Mouse (Mus musculus) embryonic facial prominence, embryonic 12.5 days (tissue): ENCODE data around the gene Brinp2. TPM values are rescaled to one million over a fixed set of nuclear protein-coding genes. Genes with fewer than 3 reads are reported as not detected.

ENCODE experiments used
- ATAC-seq: fragments of 200-750 bp; cut with Nextera tagmentation; 2 replicates; pipeline ENCODE4 v1.8.0; 2017; ENCODE audit not compliant: insufficient number of reproducible peaks, insufficient read depth, low FRiP score, low TSS enrichment
- H3K27ac ChIP-seq: fragments of 300-500 bp; sonication (generic); 2 replicates; pipeline ENCODE4 v1.5.1; 2016; ENCODE audit warnings: mild to moderate bottlenecking
- H3K27me3 ChIP-seq: fragments of 300-500 bp; sonication (generic); 2 replicates; pipeline ENCODE4 v1.6.1; 2016; ENCODE audit warnings: mild to moderate bottlenecking, moderate library complexity
- H3K36me3 ChIP-seq: fragments of 300-500 bp; sonication (generic); 2 replicates; pipeline ENCODE4 v1.6.1; 2016; ENCODE audit warnings: mild to moderate bottlenecking
- H3K4me1 ChIP-seq: fragments of 300-500 bp; sonication (generic); 2 replicates; pipeline ENCODE4 v1.6.1; 2016
- H3K4me2 ChIP-seq: fragments of 300-500 bp; sonication (generic); replicated peaks from 2 replicates; pipeline ENCODE4 v1.6.1; 2016; ENCODE audit warnings: mild to moderate bottlenecking, moderate library complexity
- H3K4me3 ChIP-seq: fragments of 300-500 bp; sonication (generic); 2 replicates; pipeline ENCODE4 v1.5.1; 2016; ENCODE audit warnings: mild to moderate bottlenecking
- H3K9ac ChIP-seq: fragments of 300-500 bp; sonication (generic); 2 replicates; pipeline ENCODE4 v1.6.1; 2016; ENCODE audit warnings: mild to moderate bottlenecking, moderate library complexity
- H3K9me3 ChIP-seq: fragments of 300-500 bp; sonication (generic); 2 replicates; pipeline ENCODE4 v1.6.1; 2016; ENCODE audit warnings: mild to moderate bottlenecking, moderate library complexity
- WGBS: fragments of 180-500 bp; shearing (Covaris S2); methylation state at CpG from one replicate; pipeline ENCODE4 v1.1.7; 2016; 5-methylcytosine and 5-hydroxymethylcytosine counted together
- polyA plus RNA-seq: library from polyadenylated mRNA; unstranded; fragments of >200 nt; fragmentation: Nextera tagmentation; extraction: Ambion mirVana; gene quantifications from 2 replicates; pipeline ENCODE4 v1.2.1, GENCODE M21; 2016

The Brinp2 gene
- polyA plus RNA-seq, 1 experiment from 2014 or later = 1.1 TPM

- 81% methylated on average over 8 of the region's 8 CpGs for WGBS
- no peak overlapping the region for H3K4me3 ChIP-seq
- H3K4me1 ChIP-seq = no peaks in the 10 kb centered on the region
- no peak for ATAC-seq
- no peak overlapping the region for H3K4me2 ChIP-seq
- H3K9me3 ChIP-seq = no peaks in the 10 kb centered on the region
- H3K36me3 ChIP-seq = no peaks in the 10 kb centered on the region
- no peaks in the 10 kb centered on the region for H3K27me3 ChIP-seq
- no peak overlapping the region for H3K27ac ChIP-seq
- H3K9ac ChIP-seq = no peak overlapping the region
Observed at GRCm38 (mm10) chr1:158245486-158245885, 110.6 kb downstream of the Brinp2 start.

GRCm38 (mm10) chr1:158244016-158244415 lies 112.1 kb downstream of the Brinp2 start:
- H3K27me3 ChIP-seq = no peaks in the 10 kb centered on the region
- no peaks in the 10 kb centered on the region for H3K9me3 ChIP-seq
- H3K4me2 ChIP-seq = no peak overlapping the region
- no peak overlapping the region for H3K9ac ChIP-seq
- no peak overlapping the region for H3K4me3 ChIP-seq
- no peaks in the 10 kb centered on the region for H3K4me1 ChIP-seq
- no peak overlapping the region for H3K27ac ChIP-seq
- H3K36me3 ChIP-seq = no peaks in the 10 kb centered on the region
- no peak for ATAC-seq
- WGBS = 92% methylated on average over 3 of the region's 3 CpGs

- Histone ChIP-seq H3K27ac (no peak overlapping the region), H3K4me1 (no peaks in the 10 kb centered on the region), H3K9ac (no peak overlapping the region), H3K27me3 (no peaks in the 10 kb centered on the region), H3K4me3 (no peak overlapping the region), H3K36me3 (no peaks in the 10 kb centered on the region), H3K9me3 (no peaks in the 10 kb centered on the region), H3K4me2 (no peak overlapping the region)
- 87% methylated on average over 2 of the region's 2 CpGs for WGBS
- ATAC-seq = no peak
Observed at GRCm38 (mm10) chr1:158241848-158242556, 114.1 kb downstream of the Brinp2 start.

DNA sequence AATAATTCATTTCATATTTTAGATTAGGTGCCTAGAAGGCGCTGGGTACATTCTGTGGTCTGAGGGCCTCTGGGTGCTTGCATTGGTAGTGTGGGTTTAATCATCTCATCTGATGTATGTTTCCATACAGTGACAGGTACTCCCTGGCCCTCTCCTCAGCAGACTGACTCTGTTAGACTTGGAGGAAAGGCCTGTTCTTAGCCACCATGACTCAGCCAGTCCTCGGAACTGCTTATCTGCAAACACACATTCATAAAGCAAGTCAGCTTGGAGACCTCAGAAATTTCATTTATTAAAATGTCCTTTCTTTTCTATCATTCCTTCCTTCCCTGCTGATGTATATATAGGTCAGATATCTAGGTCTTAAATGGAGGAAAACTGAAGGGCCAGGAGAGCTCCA lies 116.3 kb downstream of the Brinp2 start:
- H3K36me3 ChIP-seq = no peaks in the 10 kb centered on the region
- 84% methylated on average over 2 of the region's 2 CpGs for WGBS
- H3K4me3 ChIP-seq = no peak overlapping the region
- no peaks in the 10 kb centered on the region for H3K9me3 ChIP-seq
- no peak overlapping the region for H3K4me2 ChIP-seq
- ATAC-seq = no peak
- H3K27ac ChIP-seq = no peak overlapping the region
- H3K9ac ChIP-seq = no peak overlapping the region
- no peaks in the 10 kb centered on the region for H3K4me1 ChIP-seq
- H3K27me3 ChIP-seq = no peaks in the 10 kb centered on the region

DNA sequence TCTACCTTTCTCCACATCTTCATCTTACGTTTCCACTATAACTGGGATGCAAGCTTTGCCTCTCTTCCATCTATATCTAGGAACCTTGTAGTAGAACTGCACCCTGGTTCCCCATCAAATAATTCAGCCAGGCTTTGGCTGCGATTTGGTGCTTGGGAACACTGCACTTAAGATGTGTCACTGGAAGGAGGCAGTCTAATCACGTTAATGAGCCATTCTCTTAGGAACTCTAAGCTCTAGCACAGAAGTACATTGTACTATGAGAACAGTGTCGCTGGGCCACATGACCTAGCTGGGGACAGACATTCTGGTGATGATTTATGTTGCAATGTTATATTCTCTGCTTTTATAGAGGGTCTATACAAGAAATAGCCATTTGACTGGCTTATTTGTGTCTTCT lies 117.4 kb downstream of the Brinp2 start:
- Histone ChIP-seq H3K4me2 (no peak overlapping the region), H3K27ac (no peak overlapping the region), H3K9ac (no peak overlapping the region), H3K27me3 (no peaks in the 10 kb centered on the region), H3K36me3 (no peaks in the 10 kb centered on the region), H3K4me1 (no peaks in the 10 kb centered on the region), H3K9me3 (no peaks in the 10 kb centered on the region), H3K4me3 (no peak overlapping the region)
- WGBS = 51% methylated on average over 4 of the region's 4 CpGs
- no peak for ATAC-seq

GRCm38 (mm10) chr1:158228687-158229224 lies 127.4 kb downstream of the Brinp2 start:
- Histone ChIP-seq H3K9me3 (no peaks in the 10 kb centered on the region), H3K4me2 (no peak overlapping the region), H3K27me3 (no peaks in the 10 kb centered on the region), H3K4me3 (no peak overlapping the region), H3K36me3 (no peaks in the 10 kb centered on the region), H3K9ac (no peak overlapping the region), H3K4me1 (peaks cover 5% of the 10 kb centered on the region; the same call in 1 of the 2 replicates), H3K27ac (no peak overlapping the region)
- WGBS = 86% methylated on average over 9 of the region's 9 CpGs
- no peak for ATAC-seq

DNA sequence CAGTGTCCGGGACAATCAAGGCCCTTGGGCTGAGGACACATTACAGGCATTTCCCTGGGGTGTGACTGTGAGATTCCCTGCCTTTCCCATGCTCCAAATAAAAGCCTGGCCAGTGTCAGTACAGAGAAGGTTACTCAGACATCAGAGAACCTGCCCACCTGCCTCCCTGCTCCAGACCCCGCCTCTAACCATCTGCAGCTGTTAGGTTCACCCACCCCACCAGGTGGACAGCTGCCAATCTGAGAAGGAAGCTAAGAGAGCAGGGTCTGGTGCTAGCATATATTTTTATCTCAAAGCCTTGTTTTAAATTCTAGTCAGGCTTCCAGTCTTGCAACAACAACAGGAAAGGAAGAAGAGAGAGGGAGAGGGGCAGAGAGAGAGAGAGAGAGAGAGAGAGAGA lies 128.9 kb downstream of the Brinp2 start:
- Histone ChIP-seq H3K9me3 (no peaks in the 10 kb centered on the region), H3K27me3 (no peaks in the 10 kb centered on the region)

DNA sequence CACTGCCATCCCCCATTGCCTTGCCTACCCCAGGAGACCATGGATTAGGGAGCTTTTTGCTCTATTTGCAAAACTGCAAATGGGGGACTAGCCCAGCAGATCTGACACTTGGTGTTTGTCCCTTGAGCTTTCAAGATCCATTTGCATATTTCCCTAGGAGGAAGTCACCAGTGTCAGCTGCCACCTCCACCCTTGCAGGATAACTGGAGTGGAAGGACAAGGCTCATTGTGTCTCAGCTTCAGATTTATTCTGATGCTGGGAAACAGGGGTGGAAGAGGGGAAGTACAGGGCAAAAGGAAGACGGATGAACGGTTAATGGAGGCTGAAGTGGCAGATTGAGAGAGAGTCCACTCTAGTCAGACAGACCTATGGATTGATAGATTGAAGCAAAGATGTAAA lies 129.4 kb downstream of the Brinp2 start:
- H3K27me3 ChIP-seq = no peaks in the 10 kb centered on the region
- no peak overlapping the region for H3K4me2 ChIP-seq
- no peak overlapping the region for H3K4me3 ChIP-seq
- H3K36me3 ChIP-seq = no peaks in the 10 kb centered on the region
- no peak overlapping the region for H3K27ac ChIP-seq
- 68% methylated on average over 2 of the region's 2 CpGs for WGBS
- no peaks in the 10 kb centered on the region for H3K9me3 ChIP-seq
- ATAC-seq = no peak
- no peak overlapping the region for H3K9ac ChIP-seq
- peaks cover 5% of the 10 kb centered on the region; the same call in 1 of the 2 replicates for H3K4me1 ChIP-seq

More for the DNA sequence above, 128.9 kb downstream of the Brinp2 start:
- no peak overlapping the region for H3K9ac ChIP-seq
- no peak overlapping the region for H3K4me2 ChIP-seq
- no peak overlapping the region for H3K27ac ChIP-seq
- peaks cover 5% of the 10 kb centered on the region; the same call in 1 of the 2 replicates for H3K4me1 ChIP-seq
- H3K4me3 ChIP-seq = no peak overlapping the region
- 70% methylated on average over 2 of the region's 2 CpGs for WGBS
- no peaks in the 10 kb centered on the region for H3K36me3 ChIP-seq
- ATAC-seq = no peak

GRCm38 (mm10) chr1:158221048-158221447 lies 135.1 kb downstream of the Brinp2 start:
- Histone ChIP-seq H3K4me3 (no peak overlapping the region), H3K27me3 (no peaks in the 10 kb centered on the region), H3K9me3 (no peaks in the 10 kb centered on the region), H3K4me1 (peaks cover 7% of the 10 kb centered on the region; the same call in 1 of the 2 replicates), H3K9ac (no peak overlapping the region), H3K4me2 (no peak overlapping the region), H3K27ac (no peak overlapping the region), H3K36me3 (no peaks in the 10 kb centered on the region)
- 53% methylated on average over 4 of the region's 4 CpGs for WGBS
- ATAC-seq = no peak

DNA sequence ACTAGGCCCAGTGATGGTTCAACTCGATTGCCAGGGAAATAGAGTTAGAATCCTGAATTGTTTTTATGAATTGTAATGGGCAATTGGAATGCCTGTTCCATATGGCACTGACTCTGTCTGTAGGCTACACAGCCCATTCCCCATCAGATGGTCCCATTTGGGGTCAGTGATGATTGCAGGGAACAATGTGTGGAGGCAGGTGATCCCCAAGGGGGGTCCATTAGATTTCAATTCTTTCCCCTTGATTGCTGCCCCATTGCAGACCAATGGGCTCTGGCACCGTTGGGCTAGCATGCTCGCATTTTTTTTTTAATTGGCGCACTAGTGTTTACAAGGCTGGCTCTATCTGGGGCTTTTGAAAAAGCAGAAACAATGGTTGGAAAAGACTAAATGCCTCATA lies 136.0 kb downstream of the Brinp2 start:
- 84% methylated on average over 4 of the region's 4 CpGs for WGBS
- Histone ChIP-seq H3K4me3 (no peak overlapping the region), H3K4me1 (peaks cover 7% of the 10 kb centered on the region; the same call in 1 of the 2 replicates), H3K27ac (no peak overlapping the region), H3K27me3 (no peaks in the 10 kb centered on the region), H3K36me3 (no peaks in the 10 kb centered on the region), H3K9me3 (no peaks in the 10 kb centered on the region), H3K9ac (no peak overlapping the region), H3K4me2 (no peak overlapping the region)
- no peak for ATAC-seq

- Histone ChIP-seq H3K4me2 (no peak overlapping the region), H3K4me1 (peaks cover 7% of the 10 kb centered on the region; the same call in 1 of the 2 replicates), H3K36me3 (no peaks in the 10 kb centered on the region), H3K27me3 (no peaks in the 10 kb centered on the region), H3K9ac (no peak overlapping the region), H3K27ac (no peak overlapping the region), H3K4me3 (no peak overlapping the region), H3K9me3 (no peaks in the 10 kb centered on the region)
- 75% methylated on average over 1 of the region's 1 CpGs for WGBS
- no peak for ATAC-seq
Observed at GRCm38 (mm10) chr1:158218750-158219149, 137.4 kb downstream of the Brinp2 start.

- ATAC-seq = no peak
- 59% methylated on average over 2 of the region's 2 CpGs for WGBS
- H3K9me3 ChIP-seq = no peaks in the 10 kb centered on the region
Observed at GRCm38 (mm10) chr1:158218294-158218693, 137.8 kb downstream of the Brinp2 start.

More at GRCm38 (mm10) chr1:158218294-158218693, 137.8 kb downstream of the Brinp2 start:
- H3K4me1 ChIP-seq = peaks cover 7% of the 10 kb centered on the region; the same call in 1 of the 2 replicates
- H3K27me3 ChIP-seq = no peaks in the 10 kb centered on the region
- no peak overlapping the region for H3K9ac ChIP-seq
- H3K27ac ChIP-seq = no peak overlapping the region
- H3K36me3 ChIP-seq = no peaks in the 10 kb centered on the region
- no peak overlapping the region for H3K4me3 ChIP-seq
- no peak overlapping the region for H3K4me2 ChIP-seq
